Mouse (Mus musculus): ENCODE data around the gene Aym1.

The Aym1 gene

GRCm38 (mm10) chr5:113407346-113407745, 50.3 kb downstream of the Aym1 start:
- peak in 1 of 2 experiments; percentile 21 for DNase-seq (ENCODE audit: low spot score in 2 of 2)

Data from spleen, postnatal 10 days (tissue).